Mouse (Mus musculus): Measurements from ENCODE around the gene Fbxo45. TPM values are rescaled to one million over a fixed set of nuclear protein-coding genes. Genes with fewer than 3 reads are reported as not detected.

Fbxo45 gene
- total and polyA plus RNA-seq, 3 experiments, result 21.4 to 24.4 (median 22.4) TPM

DNA sequence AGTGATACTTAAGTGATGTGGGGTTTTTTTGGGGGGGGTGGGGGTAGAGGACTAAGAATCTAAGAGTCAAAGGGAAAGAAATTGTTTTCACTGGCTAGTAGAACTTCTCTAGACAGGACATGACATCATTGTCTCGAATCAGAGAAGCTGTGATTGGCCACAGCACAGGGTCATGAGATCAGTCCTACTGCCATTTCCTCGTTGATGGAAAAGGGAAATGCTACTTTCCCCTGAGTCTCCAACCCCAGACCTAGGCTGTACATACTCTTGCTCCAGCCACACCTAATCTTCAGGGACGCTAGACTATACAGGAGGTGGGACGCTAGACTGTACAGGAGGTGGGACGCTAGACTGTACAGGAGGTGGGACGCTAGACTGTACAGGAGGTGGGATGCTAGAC is 28.1 kb upstream of the Fbxo45 start:
- dilution Hi-C loops (cut with MboI; ENCODE audit: extremely low pct_ligation_motif_present, extremely low pct_unique_long_range_greater_than_20kb, low sequenced_read_pairs) (no loop called here), in situ Hi-C loops (cut with MboI; ENCODE audit: low pct_ligation_motif_present, low pct_unique_long_range_greater_than_20kb, low sequenced_read_pairs) (no loop called here)
- H3K79me2 ChIP-seq (replicated peaks; ENCODE audit: control insufficient read depth, extremely low read depth, insufficient read depth, poor library complexity, severe bottlenecking), result peaks cover 24% of the 10 kb centered on the region
- H3K4me1 ChIP-seq (ENCODE audit: control insufficient read depth in 1 of 2, insufficient read depth in 2 of 2), result peaks cover 11 to 28% of the 10 kb centered on the region in 2 experiments
- H3K36me3 ChIP-seq (replicated peaks in 1 of 2; ENCODE audit: control insufficient read depth in 1 of 2, insufficient read depth in 1 of 2, low read length in 1 of 2), result peaks cover 4 to 9% of the 10 kb centered on the region in 2 experiments
- H3K27ac ChIP-seq (ENCODE audit: insufficient read depth, low read depth), result peak overlapping the region; percentile 44; the same call in 1 of the 2 replicates
- TF ChIP-seq POLR2A (IDR thresholded peaks at IDR 0.05; ENCODE audit: low read depth, low read length) (peak; percentile 30; the same call in 1 of the 2 replicates), USF2 (conservative IDR thresholded peaks at IDR 0.05; ENCODE audit: low read depth, low read length) (0 out of 2 replicates have a peak, but pooled peaks have one; percentile 7), BHLHE40 (IDR thresholded peaks at IDR 0.05; ENCODE audit: low read depth, low read length) (no peak)
- peaks cover 5% of the 10 kb centered on the region for H3K9me3 ChIP-seq (replicated peaks; ENCODE audit: low read length)
- no peak overlapping the region for H3K4me2 ChIP-seq (ENCODE audit: insufficient read depth, low read depth, poor library complexity, severe bottlenecking)
- H3K4me3 ChIP-seq (replicated peaks in 1 of 3; ENCODE audit: low read depth in 2 of 3, low read length in 2 of 3, poor library complexity in 1 of 3), result peak overlapping the region in 2 of 3 experiments; percentile 32 to 54
- H3K27me3 ChIP-seq (replicated peaks), result no peaks in the 10 kb centered on the region
- no peak overlapping the region; the same call in 1 of the 2 replicates for H3K9ac ChIP-seq (ENCODE audit: insufficient read depth, low read depth)
- peak; percentile 66 for DNase-seq (ENCODE audit: extremely low read depth)

DNA sequence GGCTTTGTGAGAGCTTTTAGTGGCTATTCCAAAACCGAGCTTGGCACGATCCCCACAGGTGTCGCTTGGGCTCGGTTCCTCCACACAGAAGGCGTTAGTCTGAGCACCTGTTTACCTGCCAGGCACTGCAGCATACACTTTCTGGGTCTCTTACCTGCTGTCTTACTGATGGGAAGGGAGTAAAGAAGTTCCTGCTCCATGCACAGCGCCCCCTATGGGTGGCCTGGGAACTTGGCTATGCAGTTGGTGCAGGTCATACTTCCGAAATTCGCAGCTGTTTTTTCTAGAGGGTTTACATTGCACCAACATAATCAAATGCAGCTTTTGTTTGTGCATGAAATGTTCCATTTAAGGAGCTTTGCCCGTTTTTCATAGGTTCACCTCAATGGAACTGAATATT is 26.4 kb upstream of the Fbxo45 start:
- in situ Hi-C loops (cut with MboI; ENCODE audit: low pct_ligation_motif_present, low pct_unique_long_range_greater_than_20kb, low sequenced_read_pairs), result loop anchor here (25.0 kb wide), 1 partner anchor 189 kb away; no protein-coding TSS in a partner anchor
- peak; percentile 32 for DNase-seq (ENCODE audit: extremely low read depth)
- Histone ChIP-seq H3K36me3 (replicated peaks in 1 of 2; ENCODE audit: control insufficient read depth in 1 of 2, insufficient read depth in 1 of 2, low read length in 1 of 2) (no peaks in the 10 kb centered on the region), H3K9me3 (replicated peaks; ENCODE audit: low read length) (no peaks in the 10 kb centered on the region), H3K9ac (ENCODE audit: insufficient read depth, low read depth) (no peak overlapping the region), H3K4me1 (ENCODE audit: control insufficient read depth in 1 of 2, insufficient read depth in 2 of 2) (peaks cover 11 to 24% of the 10 kb centered on the region in 2 experiments), H3K4me2 (ENCODE audit: insufficient read depth, low read depth, poor library complexity, severe bottlenecking) (no peak overlapping the region), H3K79me2 (replicated peaks; ENCODE audit: control insufficient read depth, extremely low read depth, insufficient read depth, poor library complexity, severe bottlenecking) (peaks cover 7% of the 10 kb centered on the region), H3K27ac (ENCODE audit: insufficient read depth, low read depth) (no peak overlapping the region), H3K4me3 (replicated peaks in 1 of 3; ENCODE audit: low read depth in 2 of 3, low read length in 2 of 3, poor library complexity in 1 of 3) (no peak overlapping the region), H3K27me3 (replicated peaks) (no peaks in the 10 kb centered on the region)
- TF ChIP-seq CTCF (conservative IDR thresholded peaks at IDR 0.05 in 1 of 2, IDR thresholded peaks at IDR 0.05 in 1 of 2; ENCODE audit: low read depth in 2 of 2, low read length in 2 of 2) (peak; percentile 61 to 94), JUND (conservative IDR thresholded peaks at IDR 0.05; ENCODE audit: low read depth, low read length) (no peak)
- dilution Hi-C loops (cut with MboI; ENCODE audit: extremely low pct_ligation_motif_present, extremely low pct_unique_long_range_greater_than_20kb, low sequenced_read_pairs), result no loop called here

- no peaks in the 10 kb centered on the region for H3K27me3 ChIP-seq (replicated peaks)
- no peaks in the 10 kb centered on the region for H3K36me3 ChIP-seq (replicated peaks in 1 of 2; ENCODE audit: control insufficient read depth in 1 of 2, insufficient read depth in 1 of 2, low read length in 1 of 2)
- H3K4me2 ChIP-seq (ENCODE audit: insufficient read depth, low read depth, poor library complexity, severe bottlenecking), result no peak within 1 kb of the TSS
- TF ChIP-seq NRF1 (IDR thresholded peaks at IDR 0.05; ENCODE audit: low read depth, low read length), result no peak
- no peak for TF ChIP-seq IRF4 (IDR thresholded peaks at IDR 0.05; ENCODE audit: low read depth, low read length)
- no peak for TF ChIP-seq UBTF (IDR thresholded peaks at IDR 0.05; ENCODE audit: low read depth, low read length)
- no peak for TF ChIP-seq CHD1 (IDR thresholded peaks at IDR 0.05; ENCODE audit: low read depth, low read length)
- TF ChIP-seq ELF1 (IDR thresholded peaks at IDR 0.05; ENCODE audit: low read depth, low read length), result no peak
- no peak for TF ChIP-seq EP300 (IDR thresholded peaks at IDR 0.05; ENCODE audit: low read length)
- no peak for TF ChIP-seq ETS1 (conservative IDR thresholded peaks at IDR 0.05; ENCODE audit: low read depth, low read length)
- TF ChIP-seq JUND (conservative IDR thresholded peaks at IDR 0.05; ENCODE audit: low read depth, low read length), result no peak
- H3K9ac ChIP-seq (ENCODE audit: insufficient read depth, low read depth), result no peak within 1 kb of the TSS
- H3K4me1 ChIP-seq (ENCODE audit: control insufficient read depth in 1 of 2, insufficient read depth in 2 of 2), result peaks cover 7 to 16% of the 10 kb centered on the region in 2 experiments
- in situ Hi-C loops (cut with MboI; ENCODE audit: low pct_ligation_motif_present, low pct_unique_long_range_greater_than_20kb, low sequenced_read_pairs) (loop anchor here (25.0 kb wide), 1 partner anchor 191 kb away; no protein-coding TSS in a partner anchor), dilution Hi-C loops (cut with MboI; ENCODE audit: extremely low pct_ligation_motif_present, extremely low pct_unique_long_range_greater_than_20kb, low sequenced_read_pairs) (no loop called here)
- no peaks in the 10 kb centered on the region for H3K9me3 ChIP-seq (replicated peaks; ENCODE audit: low read length)
- no peak for DNase-seq (ENCODE audit: extremely low read depth)
- no peak within 1 kb of the TSS for H3K4me3 ChIP-seq (replicated peaks in 1 of 3; ENCODE audit: low read depth in 2 of 3, low read length in 2 of 3, poor library complexity in 1 of 3)
- no peak within 1 kb of the TSS for H3K27ac ChIP-seq (ENCODE audit: insufficient read depth, low read depth)
- no peaks in the 10 kb centered on the region for H3K79me2 ChIP-seq (replicated peaks; ENCODE audit: control insufficient read depth, extremely low read depth, insufficient read depth, poor library complexity, severe bottlenecking)
These were observed 24.3 kb upstream of the Fbxo45 start, which contains the start of gene Smco1 for GRCm38 (mm10) chr16:32271291-32271690. Smco1 (plus strand) TSS chr16:32271468.
